ENCODE assay signal across 22 mouse cellular contexts in the genomic region with DNA sequence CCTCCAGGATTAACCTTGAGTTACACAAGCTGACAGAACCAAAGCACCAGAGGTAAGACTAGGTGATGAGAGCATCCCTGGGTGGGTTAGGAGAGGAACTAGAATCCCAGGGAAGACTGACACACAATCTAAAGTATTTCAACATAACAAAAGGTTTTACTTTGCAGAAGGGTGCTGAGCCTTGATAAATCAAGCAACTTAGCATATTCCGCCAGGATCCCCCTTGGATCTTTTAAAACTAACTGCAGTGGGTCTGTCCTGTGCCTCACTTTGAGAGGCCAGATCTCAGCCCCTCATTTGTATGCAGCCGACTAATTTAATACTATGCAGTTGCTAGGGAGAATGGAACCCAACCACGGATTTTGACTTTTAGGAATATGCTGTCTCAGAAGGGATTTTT. TPM values are rescaled to one million over a fixed set of nuclear protein-coding genes. Genes with fewer than 3 reads are reported as not detected.
DNase-seq lines count a peak whose midpoint lies in the region; ATAC-seq and TF ChIP-seq lines count a peak whose summit lies in the region.
"Had no signal": no experiment of that assay in that cellular context is flagged by ENCODE, and none has a peak within 500 bp of the region (broad histone marks: within the 10 kb centered on the region; RNA-seq: fewer than 3 reads in every experiment).

No protein-coding gene starts in this region.

- H3K9me3 ChIP-seq in midbrain, postnatal 0 days (ENCODE audit: low read length), result no peaks in the 10 kb centered on the region
- H3K9me3 ChIP-seq in midbrain, embryonic 16.5 days (replicated peaks; ENCODE audit: control insufficient read depth, low read length, poor library complexity, severe bottlenecking), result no peaks in the 10 kb centered on the region
- no peaks in the 10 kb centered on the region for H3K9me3 ChIP-seq in limb, embryonic 10.5 days (replicated peaks)
- no peaks in the 10 kb centered on the region for H3K9me3 ChIP-seq in embryonic facial prominence, embryonic 10.5 days
- H3K9me3 ChIP-seq: embryonic facial prominence, embryonic 12.5 days; forebrain, embryonic 13.5 days; forebrain, embryonic 15.5 days had no signal

- H3K27me3 ChIP-seq in midbrain, postnatal 0 days (ENCODE audit: insufficient read depth, low read length), result no peaks in the 10 kb centered on the region
- no peaks in the 10 kb centered on the region for H3K27me3 ChIP-seq in midbrain, embryonic 16.5 days (ENCODE audit: control insufficient read depth, insufficient read depth, low read depth, low read length)
- no peaks in the 10 kb centered on the region for H3K27me3 ChIP-seq in limb, embryonic 10.5 days (ENCODE audit: low read depth, poor library complexity, severe bottlenecking)
- no peaks in the 10 kb centered on the region for H3K27me3 ChIP-seq in embryonic facial prominence, embryonic 10.5 days (replicated peaks; ENCODE audit: low read depth, poor library complexity, severe bottlenecking)
- H3K27me3 ChIP-seq: embryonic facial prominence, embryonic 12.5 days; forebrain, embryonic 13.5 days; forebrain, embryonic 15.5 days had no signal

- no peak overlapping the region for H3K9ac ChIP-seq in midbrain, postnatal 0 days (replicated peaks; ENCODE audit: low read length, poor library complexity, severe bottlenecking)
- H3K9ac ChIP-seq in midbrain, embryonic 16.5 days (ENCODE audit: low read depth, low read length), result no peak overlapping the region
- H3K9ac ChIP-seq: embryonic facial prominence, embryonic 12.5 days; forebrain, embryonic 13.5 days; forebrain, embryonic 15.5 days; forebrain, postnatal 0 days had no signal

- WGBS in midbrain, postnatal 0 days, result 45% methylated on average over 3 of the region's 3 CpGs
- 45% methylated on average over 3 of the region's 3 CpGs for WGBS in midbrain, embryonic 16.5 days
- 61% methylated on average over 3 of the region's 3 CpGs for WGBS in limb, embryonic 10.5 days
- WGBS in embryonic facial prominence, embryonic 10.5 days, result 58% methylated on average over 3 of the region's 3 CpGs

- TF ChIP-seq CTCF in midbrain, postnatal 0 days (IDR thresholded peaks at IDR 0.05), result no peak

- no peaks in the 10 kb centered on the region for H3K4me1 ChIP-seq in midbrain, postnatal 0 days (ENCODE audit: insufficient read depth, low read length)
- no peaks in the 10 kb centered on the region for H3K4me1 ChIP-seq in midbrain, embryonic 16.5 days (ENCODE audit: control insufficient read depth, insufficient read depth, low read length)
- H3K4me1 ChIP-seq in limb, embryonic 10.5 days, result peaks cover 10% of the 10 kb centered on the region
- peaks cover 15% of the 10 kb centered on the region for H3K4me1 ChIP-seq in embryonic facial prominence, embryonic 10.5 days
- H3K4me1 ChIP-seq: embryonic facial prominence, embryonic 12.5 days had no signal

- no peaks in the 10 kb centered on the region for H3K36me3 ChIP-seq in midbrain, postnatal 0 days (ENCODE audit: insufficient read depth, low read length)
- no peaks in the 10 kb centered on the region for H3K36me3 ChIP-seq in midbrain, embryonic 16.5 days (ENCODE audit: control insufficient read depth, insufficient read depth, low read length)
- no peaks in the 10 kb centered on the region for H3K36me3 ChIP-seq in limb, embryonic 10.5 days
- no peaks in the 10 kb centered on the region for H3K36me3 ChIP-seq in embryonic facial prominence, embryonic 10.5 days (replicated peaks)
- H3K36me3 ChIP-seq: embryonic facial prominence, embryonic 12.5 days; forebrain, embryonic 15.5 days had no signal

- H3K27ac ChIP-seq in midbrain, postnatal 0 days (ENCODE audit: low read depth, low read length), result no peak overlapping the region
- H3K27ac ChIP-seq in midbrain, embryonic 16.5 days (ENCODE audit: low read length), result no peak overlapping the region
- peak overlapping the region; percentile 3; the same call in 1 of the 2 replicates for H3K27ac ChIP-seq in limb, embryonic 10.5 days
- H3K27ac ChIP-seq in embryonic facial prominence, embryonic 10.5 days (replicated peaks), result no peak overlapping the region
- H3K27ac ChIP-seq: embryonic facial prominence, embryonic 12.5 days; forebrain, embryonic 13.5 days; forebrain, embryonic 15.5 days had no signal

- ATAC-seq in midbrain, postnatal 0 days (ENCODE audit: low FRiP score), result no peak
- no peak for ATAC-seq in midbrain, embryonic 16.5 days
- ATAC-seq: forebrain, embryonic 13.5 days; forebrain, embryonic 15.5 days; forebrain, postnatal 0 days had no signal

- H3K4me3 ChIP-seq in midbrain, postnatal 0 days (ENCODE audit: low read depth, low read length), result no peak overlapping the region
- no peak overlapping the region for H3K4me3 ChIP-seq in midbrain, embryonic 16.5 days (ENCODE audit: low read depth, low read length)
- no peak overlapping the region for H3K4me3 ChIP-seq in limb, embryonic 10.5 days
- no peak overlapping the region for H3K4me3 ChIP-seq in embryonic facial prominence, embryonic 10.5 days
- H3K4me3 ChIP-seq: embryonic facial prominence, embryonic 12.5 days; forebrain, embryonic 13.5 days; forebrain, embryonic 15.5 days had no signal

- H3K4me2 ChIP-seq in midbrain, postnatal 0 days (ENCODE audit: low read depth, low read length, poor library complexity, severe bottlenecking), result no peak overlapping the region
- H3K4me2 ChIP-seq in midbrain, embryonic 16.5 days (ENCODE audit: low read length), result no peak overlapping the region
- H3K4me2 ChIP-seq: embryonic facial prominence, embryonic 12.5 days; forebrain, embryonic 13.5 days; forebrain, embryonic 15.5 days had no signal

- DNase-seq in midbrain, postnatal 0 days (ENCODE audit: low spot score), result peak; percentile 14
- DNase-seq in ES-CJ7 (ENCODE audit: low read depth, low spot score) (peak; percentile 50), ZHBTc4 (ENCODE audit: low read depth, low spot score) (peak; percentile 37)
- DNase-seq in limb, embryonic 10.5 days (ENCODE audit: low spot score), result no peak
- no peak for DNase-seq in cerebellum, adult 9-10 months
- no peak for DNase-seq in adrenal gland, postnatal 14 days
- DNase-seq in embryonic facial prominence, embryonic 10.5 days (ENCODE audit: low spot score), result no peak
- DNase-seq: adrenal gland, adult 2 months; adrenal gland, postnatal 10 days; adrenal gland, postnatal 36 days; cerebellum, adult 11-12 months; cerebellum, adult 2 months; cerebellum, adult 9-11 months; cerebellum, postnatal 14 days; cerebellum, postnatal 36 days; embryo, embryonic 11 days; forebrain, postnatal 0 days had no signal

RNA-seq across cellular contexts. Expression of a gene that starts 38.0 kb away (rescaled TPM):
- 42.5 and 44.6 TPM in 2 replicates for total RNA-seq in midbrain, postnatal 0 days (2014; rRNA removed)
- 11.0 and 13.4 TPM in 2 replicates for polyA plus RNA-seq in midbrain, postnatal 0 days (2015; fragmentation: Nextera tagmentation; extraction: Ambion mirVana)
- polyA plus RNA-seq in midbrain, embryonic 16.5 days (2015; fragmentation: Nextera tagmentation; extraction: Ambion mirVana), result 21.5 and 30.8 TPM in 2 replicates
- polyA plus RNA-seq in limb, embryonic 10.5 days (2016; fragmentation: Nextera tagmentation; extraction: Ambion mirVana), result 44.9 and 74.8 TPM in 2 replicates
- total RNA-seq in adrenal gland, postnatal 14 days (2021), result 6.1 and 8.5 TPM in 2 replicates
- polyA plus RNA-seq in embryonic facial prominence, embryonic 10.5 days (2016; fragmentation: Nextera tagmentation; extraction: Ambion mirVana), result 62.9 and 69.5 TPM in 2 replicates
- total RNA-seq: MEL had no signal

Comparison
In these comparisons a context has a peak if more than half of its experiments do, and no peak if none do; other contexts are left out.
1. DNase-seq: peak in midbrain, postnatal 0 days (single experiment), ES-CJ7 (single experiment) and ZHBTc4 (single experiment); none in limb, embryonic 10.5 days (single experiment), cerebellum, adult 9-10 months (single experiment), adrenal gland, postnatal 14 days (single experiment) and embryonic facial prominence, embryonic 10.5 days (single experiment).